35 mouse cellular contexts compared by ENCODE assay signal in genomic region chr7:4373521-4373920, GRCm38 (mm10). TPM values are rescaled to one million over a fixed set of nuclear protein-coding genes. Genes with fewer than 3 reads are reported as not detected.
"Had no signal": no experiment of that assay in that cellular context is flagged by ENCODE, and none has a peak within 500 bp of the region (broad histone marks: within the 10 kb centered on the region; RNA-seq: fewer than 3 reads in every experiment).

No protein-coding gene starts in this region.

- H3K27me3 ChIP-seq: heart, embryonic 12.5 days; hindbrain, embryonic 12.5 days; limb, embryonic 12.5 days had no signal

- H3K4me1 ChIP-seq: heart, embryonic 10.5 days; heart, embryonic 12.5 days; hindbrain, embryonic 10.5 days; hindbrain, embryonic 12.5 days; limb, embryonic 12.5 days had no signal

- H3K4me2 ChIP-seq: heart, embryonic 12.5 days; hindbrain, embryonic 12.5 days; hindbrain, embryonic 14.5 days; limb, embryonic 12.5 days had no signal

- H3K36me3 ChIP-seq: heart, embryonic 10.5 days; heart, embryonic 12.5 days; hindbrain, embryonic 10.5 days; hindbrain, embryonic 12.5 days; limb, embryonic 12.5 days had no signal

- H3K4me3 ChIP-seq: gastrocnemius, adult 2 months; heart, embryonic 10.5 days; heart, embryonic 12.5 days; hindbrain, embryonic 10.5 days; hindbrain, embryonic 12.5 days; layer of hippocampus, adult 2 months; left cerebral cortex, adult 2 months; limb, embryonic 12.5 days had no signal

- ATAC-seq: forebrain, embryonic 16.5 days; hindbrain, postnatal 0 days; intestine, postnatal 0 days had no signal

- H3K9me3 ChIP-seq: heart, embryonic 12.5 days had no signal

- H3K9ac ChIP-seq: heart, embryonic 12.5 days; hindbrain, embryonic 12.5 days; hindbrain, embryonic 14.5 days; limb, embryonic 12.5 days had no signal

- DNase-seq: gastrocnemius, adult 2 months; gastrocnemius, postnatal 10 days; gastrocnemius, postnatal 25 days; heart, adult 18-20 months; heart, postnatal 10 days; heart, postnatal 4 days; kidney, adult 2 months; kidney, adult 9 months; kidney, postnatal 10 days; kidney, postnatal 25 days; kidney, postnatal 4 days; liver had no signal

- H3K27ac ChIP-seq: gastrocnemius, adult 2 months; heart, embryonic 10.5 days; hindbrain, embryonic 10.5 days; hindbrain, embryonic 12.5 days; hindbrain, embryonic 14.5 days; hindbrain, postnatal 0 days; layer of hippocampus, adult 2 months; left cerebral cortex, adult 2 months; limb, embryonic 12.5 days had no signal

RNA-seq across cellular contexts. Expression of gene Gp6, which starts 24.0 kb away (rescaled TPM):
- total RNA-seq: gastrocnemius, adult 2 months; gastrocnemius, postnatal 25 days; gastrocnemius, postnatal 4 days; granulocyte monocyte progenitor cell, adult 5-6 weeks; hindbrain, postnatal 0 days; layer of hippocampus, adult 2 months; layer of hippocampus, postnatal 25 days; left cerebral cortex, postnatal 36 days had no signal
- polyA plus RNA-seq: hindbrain, postnatal 0 days; intestine, postnatal 0 days; kidney, embryonic 16.5 days had no signal

RNA-seq across cellular contexts. Expression of gene Ncr1, which starts 36.0 kb away (rescaled TPM):
- total RNA-seq: gastrocnemius, adult 2 months; gastrocnemius, postnatal 10 days; gastrocnemius, postnatal 25 days; gastrocnemius, postnatal 4 days; granulocyte monocyte progenitor cell, adult 5-6 weeks; heart, postnatal 10 days; heart, postnatal 25 days; heart, postnatal 4 days; hindbrain, postnatal 0 days; layer of hippocampus, adult 2 months; layer of hippocampus, postnatal 10 days; layer of hippocampus, postnatal 25 days; left cerebral cortex, adult 2 months; left cerebral cortex, postnatal 14 days; left cerebral cortex, postnatal 36 days had no signal
- polyA plus RNA-seq: forebrain, embryonic 16.5 days; frontal cortex, adult 2 months; heart, embryonic 10.5 days; heart, embryonic 12.5 days; heart, embryonic 14.5 days; hindbrain, embryonic 10.5 days; hindbrain, embryonic 12.5 days; hindbrain, embryonic 14.5 days; hindbrain, postnatal 0 days; intestine, embryonic 14.5 days; intestine, postnatal 0 days; kidney, embryonic 16.5 days; limb, embryonic 12.5 days; limb, embryonic 14.5 days had no signal
